8 mouse cellular contexts compared by ENCODE assay signal in the genomic region with DNA sequence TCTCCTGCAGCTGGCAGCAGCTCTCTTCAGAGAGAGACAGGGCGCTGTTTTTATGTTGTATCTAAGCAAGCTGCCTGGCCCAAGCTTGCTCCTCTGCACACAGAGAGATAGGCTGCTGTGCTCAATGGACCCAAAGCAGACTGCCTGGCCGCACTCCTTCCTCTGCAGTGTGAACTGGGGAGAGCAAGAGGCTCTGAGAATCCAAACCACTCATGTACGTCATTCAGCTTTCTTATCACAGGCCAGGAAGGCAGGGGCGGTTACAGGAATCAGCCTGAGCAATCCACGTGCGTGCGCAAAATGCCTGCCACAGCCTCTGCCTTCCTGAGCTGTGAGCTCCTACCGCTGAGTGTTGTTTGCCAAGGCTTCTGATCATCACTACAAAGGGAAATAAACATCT. TPM values are rescaled to one million over a fixed set of nuclear protein-coding genes. Genes with fewer than 3 reads are reported as not detected.
DNase-seq lines count a peak whose midpoint lies in the region; ATAC-seq lines count a peak whose summit lies in the region.

No protein-coding gene starts in this region.

- peak; percentile 43 for DNase-seq in adrenal gland, postnatal 10 days
- DNase-seq in adrenal gland, postnatal 4 days (ENCODE audit: low spot score in 2 of 2): no peak
- peak; percentile 41 for DNase-seq in adipocyte (ENCODE audit: low spot score)
- peak; percentile 87 for DNase-seq in heart, adult 8-10 months (ENCODE audit: low spot score)
- peak; percentile 72 for DNase-seq in kidney, adult 11 months
- peak; percentile 86 to 90 for DNase-seq in lung, adult 18-20 months
- DNase-seq in thymus, postnatal 4 days: peak; percentile 71

- peaks cover 53% of the 10 kb centered on the region for H3K4me1 ChIP-seq in neural tube, embryonic 13.5 days (replicated peaks)

- ATAC-seq in neural tube, embryonic 13.5 days (ENCODE audit: low read depth): no peak

- H3K9ac ChIP-seq in neural tube, embryonic 13.5 days: peak overlapping the region; percentile 38

- peak overlapping the region; percentile 81; the same call in 1 of the 2 replicates for H3K4me2 ChIP-seq in neural tube, embryonic 13.5 days

- no peak overlapping the region for H3K4me3 ChIP-seq in neural tube, embryonic 13.5 days

- WGBS in neural tube, embryonic 13.5 days: 67% methylated on average over 8 of the region's 8 CpGs

- no peaks in the 10 kb centered on the region for H3K27me3 ChIP-seq in neural tube, embryonic 13.5 days

- H3K36me3 ChIP-seq in neural tube, embryonic 13.5 days: no peaks in the 10 kb centered on the region

- peak overlapping the region; percentile 52; the same call in 1 of the 2 replicates for H3K27ac ChIP-seq in neural tube, embryonic 13.5 days (replicated peaks)

- no peaks in the 10 kb centered on the region for H3K9me3 ChIP-seq in neural tube, embryonic 13.5 days

RNA-seq across cellular contexts. Expression of a gene that starts 5.3 kb away (rescaled TPM):
- total RNA-seq in adrenal gland, postnatal 10 days (2021): 10 to 100 TPM; 12.0 to 13.2 TPM
- 10 to 100 TPM; 10.4 to 10.7 TPM for total RNA-seq in adrenal gland, postnatal 4 days (2021)
- total RNA-seq in heart, adult 8-10 months (2022): 10 to 100 TPM; 43.1 to 55.6 (median 47.0) TPM
- polyA plus RNA-seq in neural tube, embryonic 13.5 days (2015; fragmentation: Nextera tagmentation; extraction: Ambion mirVana): 1.8 and 1.9 TPM in 2 replicates

RNA-seq across cellular contexts. Expression of a gene that starts 22.3 kb away (rescaled TPM):
- under 1 TPM; 0.81 to 0.91 TPM for total RNA-seq in adrenal gland, postnatal 10 days (2021)
- under 1 TPM; 0.48 to 0.93 TPM for total RNA-seq in adrenal gland, postnatal 4 days (2021)
- total RNA-seq in heart, adult 8-10 months (2022): 1 to 10 TPM in 1 of 4 experiments, under 1 TPM in 3; 0.49 to 1.2 (median 0.72) TPM
- 0.38 and 0.39 TPM in 2 replicates for polyA plus RNA-seq in neural tube, embryonic 13.5 days (2015; fragmentation: Nextera tagmentation; extraction: Ambion mirVana)

RNA-seq across cellular contexts. Expression of a gene that starts 30.3 kb away (rescaled TPM):
- not detected for total RNA-seq in adrenal gland, postnatal 10 days (2021)
- not detected for total RNA-seq in adrenal gland, postnatal 4 days (2021)
- not detected for total RNA-seq in heart, adult 8-10 months (2022)
- not detected in 2 replicates for polyA plus RNA-seq in neural tube, embryonic 13.5 days (2015; fragmentation: Nextera tagmentation; extraction: Ambion mirVana)

RNA-seq across cellular contexts. Expression of a gene that starts 31.5 kb away (rescaled TPM):
- total RNA-seq in adrenal gland, postnatal 10 days (2021): 10 to 100 TPM; 81.5 to 84.7 TPM
- total RNA-seq in adrenal gland, postnatal 4 days (2021): 10 to 100 TPM; 62.9 to 65.6 TPM
- 100 to 1,000 TPM in 3 of 4 experiments, 10 to 100 TPM in 1; 96.9 to 114 (median 106) TPM for total RNA-seq in heart, adult 8-10 months (2022)
- polyA plus RNA-seq in neural tube, embryonic 13.5 days (2015; fragmentation: Nextera tagmentation; extraction: Ambion mirVana): 113 and 120 TPM in 2 replicates

RNA-seq across cellular contexts. Expression of a gene that starts 40.2 kb away (rescaled TPM):
- total RNA-seq in adrenal gland, postnatal 10 days (2021): 1 to 10 TPM; 4.1 to 5.6 TPM
- total RNA-seq in adrenal gland, postnatal 4 days (2021): 1 to 10 TPM; 6.0 to 7.4 TPM
- 1 to 10 TPM; 1.1 to 1.6 (median 1.3) TPM for total RNA-seq in heart, adult 8-10 months (2022)
- 8.5 and 9.9 TPM in 2 replicates for polyA plus RNA-seq in neural tube, embryonic 13.5 days (2015; fragmentation: Nextera tagmentation; extraction: Ambion mirVana)

Comparison
In these comparisons a context has a peak if more than half of its experiments do, and no peak if none do; other contexts are left out.
1. DNase-seq: peak in adrenal gland, postnatal 10 days (single experiment), adipocyte (single experiment), heart, adult 8-10 months (single experiment), kidney, adult 11 months (single experiment), lung, adult 18-20 months (2 of 2) and thymus, postnatal 4 days (single experiment); none in adrenal gland, postnatal 4 days (0 of 2).